Mouse (Mus musculus): ENCODE measurements around the gene Vmn2r116. TPM values are rescaled to one million over a fixed set of nuclear protein-coding genes. Genes with fewer than 3 reads are reported as not detected.
"Not testable (repeated sequence)": the region's sequence is repeated elsewhere in the genome, so short reads cannot be mapped to it uniquely, and the experiment has no call there.

The Vmn2r116 gene
- polyA plus RNA-seq (2015; fragmentation: Nextera tagmentation; extraction: Ambion mirVana), result not detected in 2 replicates

- H3K27me3 ChIP-seq (ENCODE audit: control insufficient read depth, insufficient read depth, low read depth, low read length); H3K4me2 ChIP-seq (ENCODE audit: low read depth, low read length); H3K36me3 ChIP-seq (ENCODE audit: control insufficient read depth, insufficient read depth, low read length); H3K9me3 ChIP-seq (ENCODE audit: control insufficient read depth, low read length); H3K4me1 ChIP-seq (replicated peaks; ENCODE audit: control insufficient read depth, insufficient read depth, low read length); H3K27ac ChIP-seq (ENCODE audit: low read length); H3K9ac ChIP-seq (ENCODE audit: low read length); H3K4me3 ChIP-seq (ENCODE audit: low read length); ATAC-seq (ENCODE audit: low read depth): not testable (repeated sequence)
Measured at GRCm38 (mm10) chr17:23384304-23384703, at the start of gene Vmn2r116. Gene Vmn2r116 (plus strand): TSS chr17:23384604.

DNA sequence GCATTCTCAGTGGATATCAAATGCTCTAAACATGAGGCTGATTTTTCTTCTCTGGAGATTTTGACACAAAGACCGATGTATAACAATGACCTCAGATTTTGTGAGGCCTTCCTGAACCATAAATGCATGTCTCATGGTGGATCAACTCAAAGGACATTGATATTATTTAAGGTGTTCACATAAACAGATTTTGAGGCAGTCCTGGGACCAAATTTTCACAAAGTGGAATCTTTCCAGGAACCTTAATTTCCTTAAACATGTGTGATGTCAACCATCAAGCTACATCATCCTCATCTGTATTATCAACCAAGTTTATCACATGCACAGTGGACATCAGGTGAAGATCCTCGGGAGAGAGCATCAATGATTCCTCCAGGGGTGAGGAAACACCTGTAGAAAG is 41.0 kb upstream of the Vmn2r116 start, which contains the start of gene Vmn2r115:
Gene Vmn2r115 (plus strand): TSS at position 301 of the 400 bp plus-strand sequence.
- not testable (repeated sequence) for H3K4me3 ChIP-seq (ENCODE audit: low read length); ATAC-seq (ENCODE audit: low read depth); H3K9me3 ChIP-seq (ENCODE audit: control insufficient read depth, low read length); H3K4me2 ChIP-seq (ENCODE audit: low read depth, low read length); H3K36me3 ChIP-seq (ENCODE audit: control insufficient read depth, insufficient read depth, low read length); H3K27me3 ChIP-seq (ENCODE audit: control insufficient read depth, insufficient read depth, low read depth, low read length); H3K27ac ChIP-seq (ENCODE audit: low read length); H3K4me1 ChIP-seq (replicated peaks; ENCODE audit: control insufficient read depth, insufficient read depth, low read length); H3K9ac ChIP-seq (ENCODE audit: low read length)
- 36% methylated on average over 2 of the region's 2 CpGs for WGBS

GRCm38 (mm10) chr17:23351644-23352043 is 32.8 kb upstream of the Vmn2r116 start:
- no peaks in the 10 kb centered on the region for H3K27me3 ChIP-seq (ENCODE audit: control insufficient read depth, insufficient read depth, low read depth, low read length)
- 50% methylated on average over 1 of the region's 1 CpGs for WGBS
- no peak for ATAC-seq (ENCODE audit: low read depth)
- H3K36me3 ChIP-seq (ENCODE audit: control insufficient read depth, insufficient read depth, low read length), result no peaks in the 10 kb centered on the region
- no peak overlapping the region for H3K4me2 ChIP-seq (ENCODE audit: low read depth, low read length)
- H3K9me3 ChIP-seq (ENCODE audit: control insufficient read depth, low read length), result no peaks in the 10 kb centered on the region
- H3K9ac ChIP-seq (ENCODE audit: low read length), result no peak overlapping the region
- no peak overlapping the region for H3K27ac ChIP-seq (ENCODE audit: low read length)
- H3K4me1 ChIP-seq (replicated peaks; ENCODE audit: control insufficient read depth, insufficient read depth, low read length), result no peaks in the 10 kb centered on the region
- no peak overlapping the region for H3K4me3 ChIP-seq (ENCODE audit: low read length)

- no peaks in the 10 kb centered on the region for H3K27me3 ChIP-seq (ENCODE audit: control insufficient read depth, insufficient read depth, low read depth, low read length)
- ATAC-seq (ENCODE audit: low read depth), result no peak
- WGBS, result 78% methylated on average over 6 of the region's 6 CpGs
- no peaks in the 10 kb centered on the region for H3K36me3 ChIP-seq (ENCODE audit: control insufficient read depth, insufficient read depth, low read length)
- H3K4me2 ChIP-seq (ENCODE audit: low read depth, low read length), result no peak overlapping the region
- H3K4me1 ChIP-seq (replicated peaks; ENCODE audit: control insufficient read depth, insufficient read depth, low read length), result no peaks in the 10 kb centered on the region
- no peak overlapping the region for H3K27ac ChIP-seq (ENCODE audit: low read length)
- no peak overlapping the region for H3K9ac ChIP-seq (ENCODE audit: low read length)
- peaks cover 2% of the 10 kb centered on the region; the same call in 1 of the 2 replicates for H3K9me3 ChIP-seq (ENCODE audit: control insufficient read depth, low read length)
- H3K4me3 ChIP-seq (ENCODE audit: low read length), result no peak overlapping the region
Measured at GRCm38 (mm10) chr17:23433150-23433679, 48.8 kb downstream of the Vmn2r116 start.

Other genes with a start within 250 kb of the Vmn2r116 start
- gene Zfp40, start 191.4 kb upstream of the Vmn2r116 start, polyA plus RNA-seq (2015; fragmentation: Nextera tagmentation; extraction: Ambion mirVana), result 11.7 and 12.5 TPM in 2 replicates
- not detected in 2 replicates for gene Vmn2r114, start 72.1 kb upstream of the Vmn2r116 start, polyA plus RNA-seq (2015; fragmentation: Nextera tagmentation; extraction: Ambion mirVana)
- gene Vmn2r115, start 40.9 kb upstream of the Vmn2r116 start, polyA plus RNA-seq (2015; fragmentation: Nextera tagmentation; extraction: Ambion mirVana), result not detected in 2 replicates
- not detected in 2 replicates for gene Vmn2r117, start 95.1 kb downstream of the Vmn2r116 start, polyA plus RNA-seq (2015; fragmentation: Nextera tagmentation; extraction: Ambion mirVana)
- gene Zfp213, start 179.6 kb downstream of the Vmn2r116 start, polyA plus RNA-seq (2015; fragmentation: Nextera tagmentation; extraction: Ambion mirVana), result 17.4 and 21.7 TPM in 2 replicates
- gene Zfp13, start 214.9 kb downstream of the Vmn2r116 start, polyA plus RNA-seq (2015; fragmentation: Nextera tagmentation; extraction: Ambion mirVana), result 12.9 TPM in 2 replicates
- 0.26 and 0.36 TPM in 2 replicates for gene Zscan10, start 216.3 kb downstream of the Vmn2r116 start, polyA plus RNA-seq (2015; fragmentation: Nextera tagmentation; extraction: Ambion mirVana)

All from lung, embryonic 16.5 days (tissue).